Mouse (Mus musculus): Measurements from ENCODE around the gene Sh2b1.

DNA sequence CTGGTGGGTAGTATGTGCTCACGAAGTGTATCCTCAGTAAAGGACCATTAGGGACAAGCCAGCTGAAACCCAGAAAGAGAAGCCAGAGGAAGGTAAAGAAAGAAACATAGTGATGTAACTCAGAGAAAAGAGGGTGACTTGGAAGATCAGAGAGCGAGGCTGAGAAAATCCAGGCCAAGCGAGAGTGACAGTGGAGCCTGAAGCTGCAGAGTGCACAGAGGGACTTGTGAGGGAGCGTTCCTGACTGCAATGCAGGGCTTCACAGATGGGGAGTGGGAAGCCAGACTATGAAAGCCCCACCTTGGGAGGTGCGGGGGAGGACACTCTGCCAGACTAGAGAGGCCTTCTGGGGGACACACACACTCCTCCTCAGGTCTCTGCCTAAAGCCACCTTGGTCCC is 17.0 kb downstream of the Sh2b1 start:
- TF ChIP-seq GATA1 (IDR thresholded peaks at IDR 0.05; ENCODE audit: borderline replicate concordance, low read length) (no peak), TAL1 (conservative IDR thresholded peaks at IDR 0.05; ENCODE audit: low read depth, low read length) (no peak)
